Mouse (Mus musculus): ENCODE measurements around the gene Gm44790.

Gene Gm44790

DNA sequence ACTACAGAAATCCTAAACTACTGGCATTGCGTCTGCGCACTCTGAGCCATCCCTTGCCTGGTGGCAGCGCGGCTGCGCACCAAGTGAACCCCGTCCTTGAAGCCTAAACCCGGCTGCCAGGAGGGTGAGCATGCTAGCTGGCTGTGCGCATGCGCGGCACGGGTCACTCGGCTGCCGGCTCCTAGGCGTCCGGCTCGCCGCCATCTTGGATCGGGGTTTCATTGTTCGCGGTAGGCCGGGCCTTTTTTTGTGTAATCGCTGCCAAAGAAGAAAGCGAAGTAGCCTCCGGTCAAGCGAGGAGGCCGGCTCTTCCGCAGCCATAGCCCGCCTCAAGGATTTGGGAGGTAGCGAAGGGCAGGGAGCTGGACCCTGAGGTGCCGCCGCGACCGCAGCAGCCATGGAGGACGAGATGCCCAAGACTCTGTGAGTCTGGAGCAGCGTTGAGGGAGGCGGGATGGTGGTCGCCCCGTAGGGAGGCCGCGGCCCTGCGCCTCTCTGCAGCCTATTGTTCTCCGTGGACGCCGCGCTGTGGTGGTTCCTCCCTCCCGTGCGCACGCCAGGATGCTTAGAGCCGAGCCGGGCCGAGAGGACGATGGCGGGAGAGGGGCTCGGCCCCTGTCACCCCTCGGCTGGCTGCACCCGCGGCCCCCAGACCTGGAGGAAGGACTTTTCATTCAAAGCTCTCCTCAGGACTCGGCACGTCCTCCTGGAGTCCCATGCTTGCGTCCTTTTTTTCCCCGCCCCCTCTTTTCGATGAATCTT, 22.2 kb upstream of the Gm44790 start, which contains the start of gene Tia1:
Gene Tia1, plus strand, starts transcription at position 120 of the 762 bp plus-strand sequence.
- DNase-seq = peak; percentile 98 to 99

DNA sequence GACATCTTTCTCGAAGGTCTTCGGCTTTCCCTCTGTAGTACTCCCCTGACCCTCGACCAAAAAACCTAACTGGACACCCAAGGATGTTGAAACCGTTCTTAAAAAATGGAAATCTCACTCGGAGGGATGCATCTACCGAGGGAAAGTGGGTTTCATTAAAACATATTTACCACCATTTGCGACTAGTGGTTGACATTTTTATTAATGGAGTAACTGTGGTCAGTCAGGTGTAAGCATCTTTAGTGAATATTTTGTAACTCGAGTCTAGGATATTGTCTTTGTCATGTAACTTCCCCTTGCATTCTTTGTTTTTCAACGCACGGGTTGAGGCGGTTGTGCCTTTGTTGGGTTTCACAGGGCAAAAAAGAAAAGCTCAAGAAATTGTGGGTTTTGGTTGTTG, 21.5 kb upstream of the Gm44790 start:
- DNase-seq = no peak

DNA sequence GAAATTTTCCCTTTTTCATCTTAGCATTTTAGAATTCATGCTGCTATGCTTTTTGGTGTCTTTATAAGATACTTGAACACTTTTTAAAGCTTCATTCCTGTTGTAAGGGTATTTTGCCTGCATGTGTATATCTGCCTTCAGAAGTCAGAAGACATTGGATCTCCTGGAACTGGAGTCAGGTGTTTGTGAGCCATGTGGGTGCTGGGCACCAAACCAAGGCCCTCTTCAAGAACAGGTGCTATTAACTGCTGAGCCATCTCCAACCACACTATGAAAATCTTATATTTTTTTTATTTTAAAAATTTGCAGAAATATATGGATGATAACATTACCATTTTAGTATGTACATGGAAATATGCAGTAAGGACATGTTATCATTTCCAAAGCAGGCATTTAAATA, 20.2 kb upstream of the Gm44790 start:
- DNase-seq = no peak

DNA sequence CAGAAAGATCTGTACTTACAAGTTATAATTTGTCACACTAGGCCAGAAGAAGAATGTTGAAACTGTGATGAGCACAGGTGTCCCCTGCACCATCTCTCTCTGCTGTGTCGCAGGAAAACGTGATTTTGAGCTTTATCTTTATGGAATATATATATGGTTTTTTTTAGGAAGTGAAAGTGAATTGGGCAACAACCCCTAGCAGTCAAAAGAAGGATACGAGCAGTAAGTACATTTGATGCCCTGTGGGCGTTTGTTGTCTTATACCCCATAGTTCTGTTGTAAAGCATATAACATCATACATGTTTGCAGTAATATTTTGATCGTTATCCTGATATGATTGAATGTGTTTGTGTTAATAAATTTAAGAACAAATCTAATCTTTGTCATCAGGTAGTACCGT, 7.7 kb upstream of the Gm44790 start:
- DNase-seq = no peak

DNA sequence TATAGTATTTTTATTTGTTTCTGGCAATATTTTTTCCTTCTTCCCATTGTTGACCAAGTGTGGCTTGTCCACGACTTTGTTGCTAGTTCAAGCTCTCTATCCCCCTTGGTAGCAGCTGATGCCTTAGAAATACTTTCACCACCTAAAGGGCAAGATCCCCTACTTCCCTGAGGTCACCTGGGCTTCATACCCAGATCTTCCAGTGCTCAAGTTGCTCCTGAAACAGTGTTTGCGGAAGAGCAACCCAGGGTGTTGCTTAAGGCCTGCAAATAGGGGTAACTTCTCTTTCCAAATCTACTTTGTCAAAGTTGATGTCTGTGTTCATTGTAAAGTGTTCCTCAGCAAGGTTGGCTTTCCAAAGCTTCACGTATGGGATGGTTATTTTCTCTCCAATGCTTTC, 7.2 kb upstream of the Gm44790 start:
- no peak for DNase-seq

DNA sequence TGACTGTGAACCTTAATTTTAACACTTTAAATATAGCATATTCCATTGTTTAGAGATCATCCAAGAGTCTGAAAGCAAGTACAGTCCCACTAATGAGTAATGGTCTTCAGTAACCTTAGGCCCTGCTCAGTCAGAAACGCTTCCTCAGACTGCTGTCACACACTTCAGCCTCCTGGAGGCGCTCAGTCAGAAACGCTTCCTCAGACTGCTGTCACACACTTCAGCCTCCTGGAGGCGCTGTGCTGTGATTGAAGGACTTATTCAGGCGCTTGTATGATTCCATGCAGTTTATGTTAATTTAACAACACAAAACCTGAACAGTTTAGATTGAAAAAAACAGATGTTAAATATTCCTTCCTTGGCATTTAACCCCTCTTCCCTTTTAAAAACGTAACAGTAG, 6.0 kb upstream of the Gm44790 start:
- peak in 1 of 2 experiments; percentile 33 for DNase-seq

DNA sequence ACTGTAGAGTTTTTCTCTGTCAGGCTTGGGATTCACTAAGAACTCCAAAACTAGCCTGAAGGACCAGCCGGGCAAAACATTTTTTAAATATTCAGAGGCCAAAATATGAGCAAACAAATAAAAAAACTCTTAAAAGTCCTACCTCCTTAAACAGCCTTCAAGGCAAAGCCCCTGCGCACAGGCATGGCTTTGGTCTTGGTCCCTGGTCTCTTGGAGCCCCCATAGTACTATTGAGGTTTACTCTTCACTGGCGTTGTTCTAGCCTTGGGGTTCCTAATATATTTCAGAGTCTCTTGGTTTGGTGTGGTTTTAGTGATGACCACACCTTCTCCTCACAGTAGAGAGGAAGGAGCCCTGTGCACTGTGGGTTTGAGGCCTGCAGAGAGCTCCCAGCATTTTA, 5.1 kb downstream of the Gm44790 start:
- DNase-seq = no peak

DNA sequence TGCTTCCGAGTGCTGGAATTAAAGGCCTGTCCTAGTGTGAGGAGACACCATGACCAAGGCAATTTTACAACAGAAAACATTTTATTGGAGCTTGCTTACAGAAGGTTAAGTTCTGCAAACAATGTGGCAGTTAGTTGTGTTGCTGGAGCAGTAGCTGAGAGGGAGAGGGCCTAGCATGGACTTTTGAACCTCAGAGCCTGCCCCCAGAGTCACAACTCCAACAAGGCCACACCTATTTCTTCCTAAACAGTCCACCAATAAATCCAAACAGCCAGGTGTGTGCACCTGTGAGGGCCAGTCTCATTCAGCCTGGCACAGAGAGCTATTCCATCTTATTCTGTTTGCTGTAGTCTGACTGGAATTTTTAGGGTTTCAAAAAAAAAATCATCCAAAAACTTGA, 7.2 kb downstream of the Gm44790 start:
- no peak for DNase-seq

DNA sequence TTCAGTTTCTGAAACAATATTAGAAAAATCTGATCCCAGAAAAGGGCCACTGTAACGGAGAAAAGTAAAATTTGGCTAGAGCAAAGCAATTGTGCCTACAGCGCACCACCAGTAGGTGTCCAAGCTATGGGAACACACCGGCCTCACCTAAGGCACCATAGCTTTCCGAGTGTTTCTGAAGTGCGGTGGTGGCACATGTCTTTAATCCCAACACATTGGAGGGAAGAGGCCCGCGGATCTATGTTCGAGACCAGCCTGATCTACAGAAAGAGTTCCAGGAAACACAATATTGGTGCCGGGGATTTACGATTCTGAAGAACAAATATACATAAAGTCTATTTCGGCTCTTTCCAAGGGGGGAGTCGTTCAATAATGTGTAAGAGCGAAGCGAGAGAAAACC, 11.3 kb downstream of the Gm44790 start:
- DNase-seq = peak; percentile 54 to 68

DNA sequence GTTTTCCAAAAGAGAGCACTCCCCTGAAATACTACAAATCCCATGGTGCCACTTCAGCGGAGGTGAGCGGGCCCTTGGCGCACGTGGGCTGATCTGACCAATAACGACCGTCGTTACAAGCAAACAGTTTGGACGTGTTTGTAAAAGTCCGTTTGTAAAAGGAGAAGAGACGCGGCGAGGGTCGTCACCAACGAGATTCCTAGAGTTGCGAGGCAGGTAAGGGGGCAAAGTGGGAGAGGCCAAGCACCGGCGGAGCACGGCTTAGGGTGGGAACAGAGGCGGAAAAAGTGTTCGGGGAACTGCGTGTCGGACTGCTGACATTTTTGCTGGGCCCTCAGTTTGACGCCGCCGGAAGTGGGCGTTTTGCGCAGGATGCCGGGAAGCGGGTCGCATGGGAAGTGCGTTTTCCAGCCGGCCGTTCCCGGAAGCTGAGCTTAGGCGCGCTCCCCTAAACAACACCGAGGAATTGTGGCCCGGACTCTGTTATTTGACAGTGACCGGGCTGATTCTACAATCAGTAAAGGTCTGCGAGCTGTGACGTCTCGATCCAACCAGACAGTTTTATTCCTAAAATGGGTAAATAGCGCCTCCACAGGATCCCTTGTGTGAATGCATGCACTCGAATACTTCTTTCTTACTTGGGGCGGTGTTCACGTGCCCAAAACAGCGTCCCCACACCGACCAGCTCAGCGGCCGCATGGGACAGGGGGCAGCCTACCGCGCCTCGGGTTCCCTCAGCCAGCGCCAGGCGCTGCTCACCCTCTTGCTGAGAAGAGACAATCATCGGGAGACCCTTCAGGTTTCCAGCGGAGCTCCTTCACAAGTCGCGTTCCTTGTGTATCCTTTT, 12.0 kb downstream of the Gm44790 start, which contains the start of gene C87436:
Gene C87436, plus strand, starts transcription at position 103 of the 847 bp plus-strand sequence.
- peak; percentile 96 for DNase-seq

DNA sequence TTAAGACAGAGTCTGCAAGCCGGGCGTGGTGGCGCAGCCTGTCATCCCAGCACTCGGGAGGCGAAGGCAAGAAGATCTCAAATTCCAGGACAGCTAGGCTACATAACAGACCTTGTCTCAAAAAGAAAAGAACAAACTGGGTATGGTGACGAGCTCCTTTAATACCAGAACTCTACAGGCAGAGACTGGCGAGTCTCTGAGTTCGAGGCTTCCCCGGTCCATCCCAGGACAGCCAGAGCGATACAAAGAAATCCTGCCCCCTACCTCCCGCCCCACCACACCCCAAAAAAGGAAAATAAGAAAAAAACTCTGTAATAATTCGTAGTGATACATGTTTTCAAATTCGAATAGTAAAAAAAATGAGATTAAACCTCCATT, 12.7 kb downstream of the Gm44790 start:
- no peak for DNase-seq

DNA sequence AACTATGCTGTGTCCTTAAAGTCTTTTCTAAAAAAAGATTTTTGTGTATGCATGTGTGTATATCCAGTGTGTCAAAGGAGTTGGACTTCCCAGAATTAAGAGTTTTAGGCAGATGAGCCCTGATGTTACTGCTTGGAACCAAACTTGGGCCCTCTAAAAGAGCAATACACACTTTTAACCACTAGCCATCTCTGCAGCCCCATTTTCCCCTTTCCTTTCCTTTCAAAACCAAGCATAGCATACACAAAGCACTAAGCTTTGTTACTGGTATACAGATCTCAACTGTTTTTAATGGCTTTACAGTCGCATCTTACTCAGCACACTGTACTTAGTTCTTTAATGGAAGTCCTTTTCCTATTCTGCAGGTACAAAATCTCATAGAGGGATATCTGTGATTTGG, 13.1 kb downstream of the Gm44790 start:
- DNase-seq = no peak

DNA sequence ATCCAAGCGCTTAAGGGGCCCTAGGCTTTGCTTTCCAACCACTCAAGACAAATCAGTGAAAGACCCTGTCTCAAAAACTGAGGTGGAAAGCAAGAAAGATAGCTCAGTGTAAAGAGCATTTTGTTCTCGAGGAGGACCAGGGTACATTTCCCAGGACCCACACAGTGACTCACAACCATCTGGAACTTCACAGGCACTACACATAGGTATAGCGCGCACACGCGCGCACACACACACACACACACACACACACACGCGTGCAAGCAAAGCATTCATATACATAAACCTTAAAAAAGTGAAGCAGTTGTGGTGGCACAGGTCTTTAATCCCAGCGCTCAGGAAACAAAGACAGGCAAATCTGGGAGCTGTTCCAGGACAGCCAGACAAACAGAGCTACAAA, 15.1 kb downstream of the Gm44790 start:
- no peak for DNase-seq

DNA sequence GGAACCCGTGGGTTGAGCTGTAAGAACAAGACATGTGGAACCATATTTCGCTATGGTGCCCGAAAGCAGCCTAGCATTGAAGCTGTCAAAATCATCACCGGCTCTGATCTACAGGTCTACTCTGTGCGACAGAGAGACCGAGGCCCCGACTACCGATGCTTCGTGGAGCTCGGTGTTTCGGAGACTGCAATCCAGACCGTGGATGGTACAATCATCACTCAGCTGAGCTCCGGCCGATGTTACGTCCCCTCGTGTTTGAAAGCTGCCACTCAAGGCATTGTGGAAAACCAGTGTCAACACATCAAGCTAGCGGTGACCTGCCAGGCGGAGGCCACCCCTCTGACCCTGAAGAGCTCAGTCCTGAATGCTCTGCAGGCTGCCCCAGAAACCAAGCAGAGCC, 19.1 kb downstream of the Gm44790 start:
- no peak for DNase-seq

DNA sequence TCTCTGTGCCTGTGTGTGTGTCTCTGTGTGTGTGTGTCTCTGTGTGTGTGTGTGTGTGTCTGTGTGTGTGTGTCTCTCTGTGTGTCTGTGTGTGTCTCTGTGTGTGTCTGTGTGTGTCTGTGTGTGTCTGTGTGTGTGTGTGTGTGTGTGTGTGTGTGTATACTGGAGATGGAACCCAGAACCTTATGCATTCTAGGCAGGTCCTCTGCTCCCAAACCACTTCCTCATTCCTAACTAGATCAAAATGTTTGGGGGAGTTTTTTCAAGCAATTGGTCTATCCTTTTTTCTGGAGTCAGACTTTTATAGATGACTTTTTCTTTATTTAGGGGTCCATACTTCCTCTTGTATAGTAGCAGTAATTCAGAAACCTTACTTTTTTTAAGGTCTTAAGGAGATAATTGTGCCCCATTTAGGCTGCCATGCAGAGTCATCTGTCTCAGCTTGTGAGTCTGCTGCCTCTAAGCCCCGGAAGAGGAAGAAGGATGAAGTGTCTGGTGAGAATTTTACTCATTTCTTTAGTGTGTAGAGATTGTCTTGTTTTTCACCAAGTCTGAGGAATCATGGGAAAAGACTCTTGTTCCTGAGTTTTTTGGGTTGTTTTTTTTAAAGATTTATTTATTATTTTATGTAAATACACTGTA, 20.6 kb downstream of the Gm44790 start:
- no peak for DNase-seq

DNA sequence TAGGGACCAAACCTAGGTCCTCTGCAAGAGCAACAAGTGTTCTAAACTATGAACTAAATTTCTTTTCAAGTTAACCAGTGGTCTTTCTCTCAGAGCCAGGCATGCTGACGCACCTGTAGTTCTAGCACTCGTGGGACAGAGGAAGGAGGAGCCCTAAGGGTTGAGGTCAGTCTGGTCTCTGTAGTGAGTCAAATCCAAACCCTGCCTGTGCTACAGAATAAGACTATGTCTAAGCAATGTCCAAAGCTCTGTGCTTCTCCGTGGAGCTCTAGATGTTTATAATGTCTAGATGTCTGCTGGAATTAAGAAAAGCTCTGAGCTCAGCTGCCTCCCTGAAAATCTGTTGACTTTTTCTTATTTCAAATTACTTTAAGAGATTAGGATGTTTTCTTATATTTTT, 30.3 kb downstream of the Gm44790 start:
- DNase-seq = no peak

DNA sequence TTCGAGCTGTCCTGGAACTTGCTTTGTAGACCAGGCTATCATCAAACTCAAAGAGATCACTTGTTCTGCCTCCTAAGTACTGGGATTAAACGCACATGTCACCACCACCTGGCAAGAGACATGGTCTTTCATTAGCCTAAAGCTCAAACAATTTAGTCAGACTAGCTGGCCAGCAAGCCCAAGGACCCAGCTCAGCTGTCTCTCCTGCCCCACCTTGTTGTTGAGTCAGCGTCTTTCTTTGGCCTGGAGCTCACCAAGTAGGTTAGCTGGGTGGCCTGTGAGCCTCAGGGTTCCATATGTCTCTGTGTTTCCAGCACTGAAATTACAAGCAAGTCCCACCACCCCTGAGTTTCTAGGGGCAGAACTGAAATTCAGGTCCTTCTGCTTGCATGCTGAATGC, 36.6 kb downstream of the Gm44790 start:
- no peak for DNase-seq

DNA sequence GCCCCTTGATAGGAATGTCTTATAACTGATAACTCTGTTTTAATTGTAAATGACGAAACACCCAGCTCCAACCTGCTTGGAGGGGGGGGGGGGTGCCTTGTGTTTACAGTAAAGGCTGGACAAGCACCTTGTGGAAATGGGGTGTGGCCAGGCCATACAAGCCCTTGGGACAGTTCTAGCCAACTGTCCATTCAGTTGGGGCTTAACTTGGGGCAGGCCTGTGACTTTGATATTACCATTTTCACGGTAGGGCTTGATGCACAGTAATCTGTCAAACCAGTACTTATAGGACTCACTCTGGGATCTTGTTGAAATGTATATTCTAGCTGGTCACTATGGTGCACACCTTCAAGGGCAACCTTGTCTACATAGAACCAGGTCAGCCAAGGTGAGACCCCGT, 44.9 kb downstream of the Gm44790 start:
- DNase-seq = peak in 1 of 2 experiments; percentile 16

DNA sequence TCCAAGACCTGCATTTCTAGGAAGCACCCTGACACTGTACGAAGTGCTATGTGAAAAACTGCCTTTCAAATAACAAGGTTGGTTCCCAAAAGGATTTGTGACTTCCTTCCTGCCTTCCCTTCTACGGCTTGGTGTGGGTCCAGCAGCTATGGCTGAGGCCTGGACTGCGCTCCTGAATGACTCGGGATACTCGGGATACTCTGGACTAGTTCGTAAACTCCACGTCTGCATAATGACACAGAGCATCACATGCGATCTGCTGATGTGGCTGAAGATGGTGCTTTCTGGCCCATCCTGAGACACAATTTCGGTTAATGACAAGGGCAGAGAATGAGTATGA, 45.3 kb downstream of the Gm44790 start:
- DNase-seq = no peak

DNA sequence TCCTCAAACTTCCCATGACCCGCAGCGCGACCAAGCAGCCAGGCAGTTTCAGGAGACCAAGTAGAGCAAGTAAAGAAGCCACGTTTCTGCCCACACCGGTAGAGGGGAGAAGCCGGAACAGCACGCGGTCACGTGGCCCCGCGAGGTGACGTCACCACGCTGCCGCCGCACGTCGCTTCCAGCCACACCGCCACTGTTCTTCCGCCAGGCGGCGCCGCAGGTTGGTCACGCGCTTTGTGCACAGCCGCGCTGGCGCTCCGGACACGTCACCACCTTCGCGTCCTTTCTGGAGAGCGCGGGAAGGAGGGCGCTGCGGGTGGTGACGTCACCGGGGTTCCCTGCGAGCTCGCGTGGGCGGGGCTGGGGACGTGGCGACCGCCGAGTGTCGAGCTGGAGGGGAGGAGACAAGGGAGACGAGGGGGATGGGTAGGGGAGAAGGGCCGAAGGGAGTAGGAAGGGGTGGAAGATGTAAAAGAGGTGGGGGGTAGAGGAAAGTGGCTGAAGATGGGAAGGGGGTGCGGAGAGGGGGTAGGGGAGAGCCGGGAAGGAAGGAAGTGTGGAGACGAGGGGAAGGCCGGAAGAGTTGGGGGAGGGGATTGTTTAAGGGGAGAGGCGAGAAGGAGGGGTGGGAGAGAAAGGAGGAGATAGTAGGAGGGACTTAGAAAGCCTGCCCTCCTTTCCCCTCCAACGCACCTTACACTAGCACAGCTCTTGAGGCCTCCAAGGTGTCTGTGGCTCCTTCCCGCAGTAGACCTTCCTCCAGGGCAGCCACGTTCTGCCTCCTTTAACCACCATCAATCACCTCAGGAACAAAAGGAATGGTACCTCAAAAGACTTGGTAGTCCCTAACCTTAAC, 45.9 kb downstream of the Gm44790 start:
- peak; percentile 100 for DNase-seq

DNA sequence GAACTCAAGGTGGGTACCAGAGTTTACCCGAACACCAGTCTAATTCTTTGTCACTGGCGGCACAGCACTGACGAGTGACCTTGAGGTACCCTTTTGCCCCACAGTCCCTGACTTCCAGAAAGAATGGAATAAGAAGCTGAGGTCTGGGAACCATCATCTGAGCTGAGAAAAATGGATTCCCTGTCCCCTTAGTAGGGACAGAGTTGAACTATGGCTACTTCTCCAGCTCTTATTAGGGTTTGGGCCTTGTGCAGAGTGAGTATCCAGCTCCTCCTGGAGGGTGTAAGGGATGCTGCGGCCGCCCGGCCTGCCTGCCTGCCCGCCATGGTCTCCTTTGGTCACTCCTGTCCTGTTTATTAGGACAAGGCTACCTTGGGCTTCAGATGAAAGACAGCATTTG, 46.6 kb downstream of the Gm44790 start:
- peak; percentile 36 to 53 for DNase-seq

DNA sequence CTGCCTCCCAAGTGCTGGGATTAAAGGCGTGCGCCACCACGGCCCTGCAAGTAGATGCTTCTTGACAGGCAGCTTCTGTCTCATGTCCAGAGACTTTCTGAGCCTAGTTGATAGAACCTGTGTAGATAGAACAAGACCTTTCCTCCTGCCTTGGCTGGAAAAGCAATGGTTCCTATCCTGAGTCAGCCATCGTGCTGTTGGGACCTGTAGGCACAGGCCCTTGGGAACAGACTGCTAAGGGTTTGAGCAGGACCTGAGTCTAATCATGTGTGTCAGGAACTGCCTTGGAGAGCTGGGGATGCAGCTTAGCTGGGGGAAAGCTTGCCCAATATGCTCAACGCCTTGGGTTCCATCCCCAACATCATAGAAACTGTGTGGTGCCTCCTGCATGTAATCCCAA, 47.6 kb downstream of the Gm44790 start:
- no peak for DNase-seq
